Mouse (Mus musculus) heart, adult 2 months (tissue): ENCODE data around the gene Khdc4.

Source experiments
- CTCF ChIP-seq: fragments of 200-600 bp; IDR thresholded peaks from 2 replicates; pipeline ENCODE4 v1.8.1; 2022; ENCODE audit warnings: antibody characterized with exemption, mild to moderate bottlenecking, moderate library complexity
- POLR2A ChIP-seq: fragments of 200-500 bp; IDR thresholded peaks from 2 replicates; pipeline ENCODE4 v1.6.1; 2011; ENCODE audit warnings: mild to moderate bottlenecking, low read depth, low read length, control low read depth; ENCODE audit not compliant: insufficient read depth

DNA sequence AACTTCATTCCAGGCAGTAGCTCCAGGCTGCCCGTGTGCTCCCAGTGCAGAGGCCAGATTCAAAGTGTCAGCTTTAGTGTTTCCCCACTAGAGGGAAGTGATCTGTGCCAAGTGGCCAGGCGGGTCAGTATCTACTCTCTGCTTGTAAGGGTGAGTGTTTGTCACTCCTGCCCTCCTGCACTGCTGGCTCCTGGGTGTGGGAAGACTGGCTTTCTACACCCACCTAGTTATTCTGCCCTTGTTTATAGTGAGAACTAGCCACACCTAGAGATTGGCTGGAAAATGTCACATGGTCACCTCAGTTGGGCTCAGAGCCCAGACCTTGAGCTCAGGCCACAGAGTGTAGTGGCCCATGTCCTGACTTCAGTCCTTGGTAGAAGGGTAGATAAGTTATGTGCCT lies 33.5 kb downstream of the Khdc4 start:
- TF ChIP-seq POLR2A = peak; percentile 75
- TF ChIP-seq CTCF = peak; percentile 61
